Mouse (Mus musculus): ENCODE results near the gene Plxdc1.

GRCm38 (mm10) chr11:98016177-98016576 lies 29.9 kb upstream of the Plxdc1 start:
- no peak for TF ChIP-seq CTCF (IDR thresholded peaks at IDR 0.05; ENCODE audit: low read depth, low read length)
- TF ChIP-seq POLR2A (IDR thresholded peaks at IDR 0.05; ENCODE audit: insufficient read depth, low read length) = no peak
- no peak for TF ChIP-seq EP300 (IDR thresholded peaks at IDR 0.05; ENCODE audit: insufficient read depth, low read depth, low read length)
